Mouse (Mus musculus) lung, postnatal 10 days (tissue): Measurements from ENCODE around the gene Sars.

Experiments used
- DNase-seq: peaks from one replicate; pipeline ENCODE4 v3.0.0; 2021

Gene Sars

DNA sequence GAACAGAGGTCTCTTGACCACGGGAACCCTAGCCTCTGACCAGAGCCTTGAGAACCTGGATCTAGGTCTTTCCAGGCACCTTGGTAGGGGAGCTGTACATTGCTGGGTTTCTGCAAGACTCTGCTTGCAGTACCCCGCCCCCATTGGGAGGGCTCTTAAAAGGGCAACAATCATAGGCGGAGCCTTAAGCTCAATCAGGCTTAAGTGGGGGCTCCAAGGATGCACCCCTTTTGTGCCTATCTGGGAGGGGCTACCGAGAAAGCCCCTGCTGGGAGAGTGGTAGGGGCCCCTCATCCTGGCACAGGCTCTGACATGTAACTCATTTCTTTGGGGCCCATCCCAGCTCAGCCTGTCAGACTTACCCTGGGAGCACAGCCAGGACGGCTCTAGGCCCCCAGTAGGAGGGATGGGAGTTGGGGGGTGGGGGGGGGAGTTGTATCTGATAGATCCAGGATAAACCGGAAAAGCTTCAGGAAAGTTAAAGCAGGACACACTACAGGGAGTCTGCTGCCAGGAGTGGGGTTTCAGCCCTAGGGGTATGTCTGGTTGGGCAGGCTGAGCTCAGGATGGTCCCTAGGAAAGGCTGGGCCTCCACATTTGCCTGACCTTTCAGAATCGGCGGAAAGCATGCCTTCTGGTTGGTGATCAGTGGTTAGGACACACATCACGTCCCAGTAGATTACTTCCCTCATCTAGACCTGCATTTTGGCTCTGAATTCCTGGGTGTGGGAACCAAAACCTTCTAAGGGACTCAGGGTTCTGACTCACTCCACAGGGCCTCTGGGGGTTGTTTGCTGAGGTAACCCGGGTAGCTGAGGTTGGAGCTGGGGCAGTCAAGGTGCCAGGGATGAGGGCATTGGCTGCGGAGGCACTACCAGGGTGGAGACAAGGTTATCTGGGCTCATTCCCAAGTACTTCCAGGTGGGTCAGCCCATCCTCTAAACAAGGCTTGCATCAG is 20.9 kb downstream of the Sars start:
- peak; percentile 60 for DNase-seq

DNA sequence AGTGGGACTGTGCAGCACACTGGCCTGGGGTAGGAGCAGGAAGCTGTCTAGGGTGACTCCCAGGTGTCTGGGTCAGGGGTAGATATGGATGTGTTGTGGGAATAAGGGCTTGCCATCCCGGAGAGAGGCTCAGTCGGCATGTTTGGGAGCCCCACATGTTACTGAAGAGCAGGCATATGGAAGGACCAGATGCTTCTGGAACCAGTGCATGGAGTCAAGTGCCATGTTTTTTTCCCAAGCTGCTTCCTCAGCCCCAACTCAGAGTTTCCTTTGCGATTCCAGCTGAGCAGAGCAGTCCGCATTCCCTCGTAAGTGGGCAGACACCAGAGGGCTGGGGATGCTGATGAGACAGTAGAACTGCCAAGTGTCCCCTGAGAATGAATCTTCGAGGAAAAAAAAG is 22.0 kb downstream of the Sars start:
- no peak for DNase-seq

DNA sequence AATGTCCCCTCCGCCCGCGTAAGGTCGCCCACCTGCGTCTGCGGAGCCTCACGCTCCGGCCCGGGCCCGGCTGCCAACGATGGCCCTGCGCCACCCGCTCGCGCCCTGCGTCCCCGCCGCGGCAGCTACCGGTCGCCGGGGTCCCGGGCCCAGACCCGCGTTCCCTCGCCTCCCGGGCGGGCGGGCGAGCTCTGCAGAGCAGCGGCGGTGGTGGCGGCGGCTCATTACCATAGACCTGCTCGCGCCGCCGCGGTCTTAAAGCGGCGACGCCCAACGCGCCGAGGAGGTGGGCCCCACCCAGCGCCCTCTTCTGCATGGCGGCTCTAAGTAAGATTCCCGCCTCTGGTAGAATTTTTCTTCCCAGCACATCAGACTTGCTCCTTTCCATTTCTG is 29.2 kb downstream of the Sars start:
- peak; percentile 79 for DNase-seq

DNA sequence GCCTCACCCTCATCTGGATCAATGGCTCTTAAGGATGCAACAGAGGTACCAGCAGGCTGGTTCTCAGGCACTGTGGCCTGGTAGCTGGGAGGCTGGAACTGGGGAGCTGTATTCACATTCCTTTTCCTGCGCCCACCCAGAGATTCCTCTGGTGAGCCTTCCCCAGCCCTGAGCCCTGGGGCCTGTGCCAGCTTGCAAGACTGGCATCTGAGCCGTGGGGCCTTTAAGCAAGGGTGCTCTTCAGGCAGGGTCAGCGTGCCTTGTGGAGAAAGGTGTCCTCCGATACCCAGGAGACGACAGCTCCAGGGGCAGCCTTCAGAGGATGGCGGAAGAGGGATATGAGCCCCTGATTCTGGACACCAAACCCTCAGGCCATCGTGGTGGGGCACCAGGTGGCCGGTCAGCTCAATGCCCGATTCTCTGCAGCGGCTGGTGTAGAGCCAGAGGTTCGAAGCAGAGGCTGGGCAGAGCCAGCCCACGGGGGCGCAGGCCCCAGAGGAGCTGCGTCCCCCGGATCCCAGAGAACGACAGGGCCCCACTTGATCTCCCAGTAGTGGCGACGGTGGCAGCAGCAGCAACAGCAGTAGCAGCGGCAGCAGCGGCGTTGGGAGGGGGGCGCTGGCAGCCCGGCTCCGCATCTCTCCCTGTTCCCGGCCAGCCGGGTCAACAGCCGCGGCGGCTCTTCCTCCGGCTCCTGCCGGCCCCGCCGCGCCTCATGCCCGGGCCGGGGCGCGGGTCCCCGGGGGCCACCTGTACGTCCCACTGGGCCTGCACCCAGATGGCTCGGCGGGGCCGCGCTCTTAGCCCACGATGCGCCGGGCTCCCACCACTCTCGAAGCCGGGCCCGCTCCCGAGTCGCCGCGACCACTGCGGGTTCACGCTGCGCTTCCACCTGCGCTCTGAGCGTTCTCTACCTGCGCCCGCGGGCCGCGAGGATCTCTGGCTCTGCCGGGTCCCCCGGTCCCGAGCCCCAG is 29.9 kb downstream of the Sars start, which contains the start of gene Celsr2:
TSS of gene Celsr2 (minus strand) at position 696 of the 974 bp plus-strand sequence.
- DNase-seq = peak; percentile 32

DNA sequence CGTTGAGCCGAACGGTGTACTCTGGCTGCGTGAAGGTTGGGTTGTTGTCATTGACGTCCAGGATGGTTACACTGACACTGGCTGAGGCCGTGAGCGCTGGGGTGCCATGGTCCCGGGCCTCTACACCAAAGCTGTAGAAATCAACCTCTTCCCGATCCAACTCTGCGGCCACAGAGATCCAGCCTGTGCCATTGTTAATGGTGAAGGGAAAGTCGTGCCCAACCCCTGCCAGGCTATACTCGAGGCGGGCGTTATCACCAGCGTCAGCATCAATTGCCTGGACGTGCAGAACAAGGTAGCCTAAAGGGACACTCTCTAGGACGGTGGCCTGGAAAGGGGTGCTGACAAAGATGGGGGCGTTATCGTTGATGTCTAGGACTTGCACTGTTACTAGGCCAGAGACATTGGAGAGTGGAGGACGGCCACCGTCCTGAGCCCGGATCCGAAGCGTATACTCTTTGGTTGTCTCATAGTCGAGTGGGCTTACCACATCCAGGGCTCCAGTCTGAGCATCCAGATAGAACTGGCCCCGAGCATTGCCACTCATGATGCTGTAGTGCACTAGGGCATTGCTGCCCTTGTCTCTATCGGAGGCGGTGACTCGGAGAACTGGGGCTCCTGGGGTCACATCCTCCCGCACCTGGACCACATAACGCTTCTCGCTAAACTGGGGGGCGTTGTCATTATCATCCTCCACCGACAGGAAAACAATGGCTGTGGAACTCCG is 31.2 kb downstream of the Sars start:
- no peak for DNase-seq

DNA sequence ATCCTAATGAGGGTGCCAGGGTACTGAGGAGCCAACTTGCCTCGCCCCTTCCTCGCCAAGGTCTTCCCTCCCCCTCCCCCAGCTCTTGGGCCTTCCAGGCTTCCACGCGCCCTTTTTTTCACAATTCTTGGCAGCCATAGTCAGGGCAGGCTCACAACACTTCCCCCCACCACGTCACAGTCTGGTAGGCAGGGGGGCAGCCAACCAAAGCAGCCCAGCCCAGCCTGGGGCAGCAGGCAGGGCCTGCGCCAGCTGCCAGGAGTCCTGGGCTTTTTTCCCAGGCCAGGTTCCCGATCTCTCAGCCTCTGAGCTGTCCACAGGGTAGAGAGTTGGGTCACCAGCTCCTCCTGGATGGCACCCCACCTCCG is 33.3 kb downstream of the Sars start:
- DNase-seq = peak; percentile 80

DNA sequence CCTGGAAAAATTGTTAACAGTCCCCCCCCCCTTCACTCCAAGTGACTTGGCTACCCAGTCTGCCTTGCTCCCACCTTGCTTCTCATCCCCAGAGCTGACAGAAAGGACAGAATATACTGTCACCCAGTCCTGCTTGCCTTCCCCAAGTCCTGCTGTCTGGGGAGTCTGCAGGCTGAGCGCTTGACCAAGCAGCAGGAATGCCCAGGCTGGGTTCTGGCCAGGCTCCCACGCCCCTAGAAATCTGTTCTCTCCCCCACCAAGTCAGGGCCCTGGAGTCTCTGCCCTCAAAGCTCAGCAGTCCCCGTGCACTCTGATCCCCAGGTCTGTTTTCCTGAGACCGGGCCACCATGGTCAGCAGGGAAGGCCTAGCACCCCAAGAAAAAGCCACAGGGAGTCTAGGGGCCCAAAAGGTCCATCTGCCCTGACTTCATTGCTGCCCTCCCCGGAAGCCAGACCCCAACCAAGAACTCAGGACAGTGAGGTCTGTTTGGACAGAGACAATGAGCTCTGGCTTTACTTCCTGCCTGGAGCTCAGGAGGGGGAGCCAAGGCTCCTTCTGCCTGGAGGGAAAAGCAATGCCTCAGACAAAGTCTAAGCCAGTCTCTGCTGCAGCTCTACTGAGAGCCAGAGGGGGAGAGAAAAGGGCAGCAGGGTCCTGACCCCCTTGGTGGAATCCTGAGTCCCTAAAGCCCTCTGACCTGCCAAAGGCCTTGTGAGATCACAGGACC is 33.8 kb downstream of the Sars start:
- no peak for DNase-seq

DNA sequence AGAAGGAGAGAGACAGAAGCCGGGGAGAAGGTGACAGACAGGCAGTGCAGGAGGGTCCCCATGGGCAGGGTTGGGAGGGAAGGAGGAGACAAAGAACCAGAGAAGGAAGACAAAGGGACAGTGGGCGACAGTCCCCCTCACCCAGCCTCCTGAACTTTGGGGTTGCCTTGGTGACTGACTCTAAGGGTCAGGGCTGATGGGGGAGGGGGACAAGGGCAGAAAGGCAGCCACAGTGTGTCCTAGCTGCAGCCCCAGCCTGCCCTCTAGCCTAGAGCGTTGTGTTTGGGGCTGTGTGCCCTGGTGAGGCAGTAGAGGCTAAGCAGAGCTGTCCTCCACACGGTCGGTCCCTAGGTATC is 34.7 kb downstream of the Sars start:
- no peak for DNase-seq

DNA sequence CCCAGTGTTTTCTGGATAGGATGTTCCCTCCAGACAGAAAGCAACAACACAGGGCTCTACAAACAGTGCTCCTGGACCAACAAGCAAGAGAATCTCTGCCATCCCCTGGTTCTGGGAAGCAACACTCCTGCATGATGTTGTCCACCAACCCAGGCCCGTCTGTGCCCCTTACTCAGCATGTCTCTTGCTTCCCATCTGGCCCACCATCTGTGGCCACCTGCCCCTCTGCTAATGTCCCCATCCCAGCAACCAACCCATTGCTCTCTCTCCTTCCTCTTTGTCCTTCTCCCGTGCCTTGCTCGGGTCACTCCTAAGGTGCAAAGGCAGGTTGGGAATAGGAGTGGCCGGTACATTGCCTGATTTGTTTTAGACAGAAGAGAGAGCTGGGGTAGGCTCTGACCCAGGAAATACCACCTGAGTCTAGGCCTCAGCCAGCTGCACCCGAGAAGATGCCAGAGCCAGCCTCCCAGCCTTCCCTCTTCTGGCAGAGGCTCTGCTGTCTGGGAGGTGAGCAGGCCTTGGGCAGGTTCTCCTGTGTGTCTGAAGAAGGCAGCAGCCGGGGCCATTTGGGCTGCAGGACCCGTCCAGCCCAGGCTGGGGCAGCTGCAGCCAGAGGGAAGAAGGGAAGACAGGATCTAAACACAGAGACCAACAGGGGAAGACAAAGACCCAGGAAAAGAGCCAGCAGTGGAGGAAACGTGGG is 35.2 kb downstream of the Sars start:
- DNase-seq = no peak

DNA sequence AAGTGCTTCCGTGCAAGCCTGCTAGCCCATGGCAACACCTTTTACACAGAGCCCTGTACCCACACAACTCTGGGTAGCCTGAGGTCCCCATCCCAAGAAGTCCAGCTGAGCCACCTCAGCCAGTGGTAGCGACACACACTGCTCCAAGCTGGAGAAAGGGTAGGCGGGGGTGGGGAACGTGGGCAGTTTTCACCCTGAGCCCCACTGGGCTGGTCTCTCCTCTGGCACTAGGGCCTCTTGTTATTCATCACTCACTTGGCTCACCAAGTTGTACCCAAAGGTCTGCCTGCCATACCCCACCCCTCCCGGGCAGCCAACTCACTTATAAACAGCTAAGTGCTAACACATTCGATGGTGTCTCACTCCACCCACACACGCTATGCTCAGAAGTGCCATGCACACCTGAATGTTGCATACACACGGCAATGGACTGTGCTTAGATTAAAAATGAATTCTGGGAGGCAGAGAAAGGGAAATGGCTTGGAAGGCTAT is 36.4 kb downstream of the Sars start:
- no peak for DNase-seq

DNA sequence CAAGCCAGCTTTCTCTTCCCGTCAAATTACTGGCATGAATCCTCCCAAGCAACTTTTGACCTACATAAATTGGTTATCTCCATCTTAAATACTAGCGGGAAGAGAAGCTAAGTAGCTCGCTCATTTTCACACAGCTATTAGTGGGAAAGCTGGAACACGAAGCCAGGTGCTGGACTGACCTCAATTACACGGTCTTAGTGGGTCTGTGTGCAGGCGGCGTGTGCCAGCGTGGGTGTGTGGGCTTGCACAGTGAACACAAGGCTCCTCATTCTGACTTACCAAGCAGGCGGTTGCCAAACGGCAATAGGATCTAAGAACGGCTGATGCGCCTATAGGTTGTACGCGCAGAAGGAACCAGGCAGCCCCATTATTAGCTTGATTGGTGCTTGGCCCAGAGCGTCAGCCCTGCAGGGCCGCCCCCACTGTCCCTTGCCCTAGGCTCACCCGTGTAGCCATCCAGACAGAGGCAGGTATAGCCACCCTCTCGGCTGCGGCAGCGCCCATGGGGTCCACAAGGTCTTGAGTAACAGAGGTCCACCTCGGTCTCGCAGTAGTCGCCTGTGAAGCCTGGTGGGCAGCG is 38.6 kb downstream of the Sars start:
- no peak for DNase-seq

DNA sequence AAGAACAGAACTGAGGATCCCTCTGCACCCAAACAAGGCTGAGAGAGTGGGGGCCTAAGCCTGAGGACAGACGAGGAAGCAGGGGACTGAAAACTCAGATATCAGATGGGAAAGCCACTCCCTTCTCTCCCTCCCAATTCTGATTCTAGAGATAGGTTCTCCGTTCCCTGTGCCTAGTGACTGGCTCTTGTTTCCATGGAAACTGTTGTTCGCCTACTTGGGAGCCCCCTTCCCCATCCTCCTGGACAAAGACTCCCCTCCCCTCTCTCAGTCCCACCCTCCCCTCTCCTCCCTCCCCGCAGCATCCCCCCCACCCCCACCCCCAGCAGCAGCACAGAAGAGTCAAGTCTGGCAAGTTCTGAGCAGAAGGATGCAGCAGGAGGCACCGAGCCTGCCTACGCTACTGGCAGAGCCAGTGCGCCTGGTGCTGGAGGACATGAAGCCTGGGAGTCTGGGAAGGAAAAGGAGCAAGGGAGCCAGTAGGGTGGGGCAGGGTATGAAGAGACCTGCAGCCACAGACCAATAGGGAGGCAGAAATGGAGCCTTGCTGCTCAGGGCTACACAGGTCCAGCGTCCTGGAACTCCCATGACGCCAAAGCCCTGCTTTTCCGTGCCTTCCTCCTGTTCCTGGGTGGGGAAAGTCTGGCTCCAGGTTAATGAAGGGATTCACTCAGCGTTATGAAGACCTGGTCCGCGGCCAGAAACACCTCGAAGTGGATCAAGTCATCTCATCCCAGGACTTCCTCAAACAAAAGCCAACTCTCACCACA is 39.3 kb downstream of the Sars start:
- no peak for DNase-seq

DNA sequence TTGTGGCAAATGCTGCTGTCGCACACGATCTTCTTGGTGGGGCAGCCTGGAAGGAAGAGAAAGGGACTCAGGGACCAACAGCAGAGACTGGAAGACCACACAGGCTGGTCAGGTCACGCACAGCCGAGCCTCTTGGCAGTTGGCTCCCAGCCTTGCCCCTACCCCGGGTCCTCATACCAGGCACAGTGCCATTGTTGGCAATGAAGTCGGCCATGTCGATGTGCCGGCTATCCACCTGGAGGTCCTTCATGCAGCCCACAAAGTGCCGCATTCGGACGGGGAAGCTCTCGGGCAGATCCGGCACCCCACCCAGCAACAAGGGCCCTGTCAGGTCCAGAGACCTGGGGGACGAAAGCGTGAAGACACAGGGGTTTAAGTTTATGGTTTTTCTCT is 42.5 kb downstream of the Sars start:
- DNase-seq = no peak

DNA sequence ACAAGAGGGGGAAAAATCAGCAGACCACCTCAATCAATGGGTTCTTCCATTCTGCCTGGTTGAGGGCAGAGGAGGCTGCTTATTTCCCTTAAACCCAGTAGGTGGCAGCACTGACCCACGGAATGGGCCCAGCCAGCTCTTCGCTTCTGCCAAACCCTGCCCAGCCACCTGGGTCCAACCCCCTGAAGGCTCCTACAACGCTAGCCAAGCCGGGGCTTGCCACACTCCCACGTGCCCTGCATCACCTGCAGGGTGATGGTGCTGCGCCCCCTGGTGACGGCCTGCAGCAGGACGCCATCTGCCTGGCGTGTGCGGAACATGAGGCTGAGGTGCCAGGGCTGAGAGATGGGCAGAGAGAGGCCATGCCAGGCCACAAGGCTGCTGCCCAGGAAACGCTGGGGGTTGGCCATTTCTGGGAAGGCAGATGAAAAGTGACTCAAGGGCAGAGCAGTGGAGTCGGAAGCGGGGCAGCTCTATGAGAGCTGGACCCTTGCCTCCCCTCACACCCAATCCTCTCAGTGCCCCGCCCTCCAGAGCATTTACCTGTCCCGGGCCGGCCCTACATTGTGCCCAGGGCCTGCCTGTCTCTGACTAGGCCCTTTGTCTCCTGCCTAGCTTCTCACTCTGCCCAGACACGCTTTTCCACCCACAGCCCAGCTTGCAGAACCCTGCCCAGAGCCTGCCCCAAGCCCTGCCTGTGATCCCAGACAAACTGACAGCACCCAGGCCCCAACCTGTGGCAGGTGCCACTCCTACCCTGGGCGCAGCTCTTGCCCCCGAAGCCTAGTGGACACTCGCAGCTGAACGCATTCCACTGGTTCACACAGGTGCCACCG is 43.1 kb downstream of the Sars start:
- peak; percentile 93 for DNase-seq

DNA sequence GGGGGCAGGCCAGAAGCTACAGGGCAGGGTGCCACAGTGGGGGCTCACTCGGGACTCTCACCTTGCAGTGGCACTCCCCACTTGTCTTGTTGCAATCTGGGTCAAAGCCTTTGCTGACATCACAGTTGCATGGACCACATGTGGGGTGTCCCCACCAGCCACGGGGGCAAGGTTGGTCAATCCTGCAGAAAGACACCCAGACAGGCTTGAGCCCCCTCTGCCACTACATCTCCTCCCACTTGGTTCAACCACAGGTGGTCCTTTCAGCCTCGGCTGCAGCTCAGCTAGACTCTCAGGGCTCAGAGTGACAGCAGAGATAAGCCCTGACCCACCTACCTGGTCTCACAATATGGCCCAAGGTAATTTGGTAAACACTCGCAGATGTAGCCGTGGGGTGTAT is 44.6 kb downstream of the Sars start:
- DNase-seq = no peak

DNA sequence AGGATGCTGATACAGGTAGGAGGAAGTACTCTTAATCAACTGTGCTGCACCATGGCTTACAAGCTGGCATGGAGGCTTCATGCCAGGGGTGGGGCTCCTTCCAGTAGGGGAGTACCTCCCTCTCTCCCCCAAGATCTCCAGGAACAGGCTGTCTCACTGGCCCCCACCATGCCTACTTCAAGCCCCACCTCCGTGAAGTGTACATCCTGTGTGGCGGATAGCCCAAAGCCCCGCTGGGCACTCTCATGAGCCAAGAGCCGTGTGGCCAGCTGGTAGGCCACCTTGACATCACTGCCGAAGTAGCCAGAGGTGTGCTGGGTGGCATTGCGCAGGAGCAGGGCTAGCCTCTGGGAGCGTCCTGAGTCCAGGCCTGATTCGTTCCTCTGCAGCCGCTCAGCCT is 46.7 kb downstream of the Sars start:
- no peak for DNase-seq

DNA sequence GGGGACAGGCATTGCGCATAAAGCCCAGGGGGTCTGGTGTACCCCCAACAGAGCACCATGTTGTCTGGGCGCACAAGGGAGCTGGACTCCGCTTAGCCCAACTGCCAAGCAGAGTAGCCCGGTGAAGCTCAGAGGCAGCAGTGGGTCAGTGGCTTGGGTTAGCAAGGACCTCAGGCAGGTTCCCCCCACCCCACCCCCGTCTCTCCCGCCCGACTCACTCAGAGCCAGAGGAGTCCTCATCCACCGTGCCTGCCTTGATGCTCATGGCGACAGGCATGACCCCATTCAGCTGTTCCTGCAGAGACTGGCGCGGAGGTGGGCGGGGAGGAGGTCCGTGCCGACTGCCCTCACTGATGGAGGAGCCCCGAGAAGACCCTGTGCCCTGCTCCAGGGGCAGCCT is 52.2 kb downstream of the Sars start:
- DNase-seq = no peak

DNA sequence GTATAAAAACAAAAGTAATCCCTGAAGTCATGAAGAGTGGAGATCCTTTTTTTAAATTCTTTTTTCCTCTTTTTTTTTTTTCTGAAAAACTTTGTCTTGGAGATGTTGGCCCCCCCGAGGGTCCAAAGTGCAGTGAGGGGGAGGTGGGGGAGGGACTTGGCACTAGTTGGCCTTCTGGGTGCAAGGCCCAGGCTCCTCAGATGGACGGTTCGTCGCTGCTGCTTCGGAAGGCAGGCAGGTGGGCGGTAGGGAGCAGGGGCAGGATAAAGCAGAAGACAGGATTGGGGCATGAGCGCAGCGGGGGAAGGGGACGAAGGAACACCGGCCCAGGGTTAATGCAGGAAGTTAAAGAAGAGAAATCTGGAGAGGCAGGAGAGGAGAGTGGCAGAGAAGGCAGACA is 52.7 kb downstream of the Sars start:
- DNase-seq = no peak

DNA sequence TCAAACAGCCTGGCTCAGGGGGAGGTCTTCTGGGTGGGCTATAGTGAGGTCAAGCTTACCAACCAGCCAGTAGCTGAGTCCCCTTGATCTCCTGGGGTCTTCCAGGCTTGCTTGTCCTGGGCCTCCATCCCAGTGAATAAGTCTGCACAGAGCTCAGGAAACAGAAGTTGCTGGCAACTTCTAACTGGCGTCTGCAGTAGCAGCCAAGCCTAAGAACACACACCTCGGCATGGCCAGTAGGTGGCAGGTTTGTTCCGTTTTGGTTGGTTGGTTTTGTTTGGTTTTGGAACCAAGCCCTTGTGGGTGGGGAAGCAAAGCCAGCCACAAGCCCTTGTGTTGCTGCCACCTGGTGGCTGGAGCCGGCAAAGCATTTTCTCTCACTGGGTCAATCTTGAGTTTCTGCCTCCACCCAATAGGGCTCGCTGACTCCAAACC is 55.9 kb downstream of the Sars start:
- peak; percentile 98 for DNase-seq
